Mouse (Mus musculus) embryo, embryonic 10 days (tissue): Measurements from ENCODE around the gene Hist3h2a.
A peak's percentile ranks its signal among the peaks of the same experiment; 100 is the strongest.
"Not testable (repeated sequence)": the region's sequence is repeated elsewhere in the genome, so short reads cannot be mapped to it uniquely, and the experiment has no call there.

ENCODE experiments used
- DNase-seq: peaks from one replicate; pipeline ENCODE4 v3.0.0-alpha.2; 2015; ENCODE audit warnings: low spot score

The Hist3h2a gene

DNA sequence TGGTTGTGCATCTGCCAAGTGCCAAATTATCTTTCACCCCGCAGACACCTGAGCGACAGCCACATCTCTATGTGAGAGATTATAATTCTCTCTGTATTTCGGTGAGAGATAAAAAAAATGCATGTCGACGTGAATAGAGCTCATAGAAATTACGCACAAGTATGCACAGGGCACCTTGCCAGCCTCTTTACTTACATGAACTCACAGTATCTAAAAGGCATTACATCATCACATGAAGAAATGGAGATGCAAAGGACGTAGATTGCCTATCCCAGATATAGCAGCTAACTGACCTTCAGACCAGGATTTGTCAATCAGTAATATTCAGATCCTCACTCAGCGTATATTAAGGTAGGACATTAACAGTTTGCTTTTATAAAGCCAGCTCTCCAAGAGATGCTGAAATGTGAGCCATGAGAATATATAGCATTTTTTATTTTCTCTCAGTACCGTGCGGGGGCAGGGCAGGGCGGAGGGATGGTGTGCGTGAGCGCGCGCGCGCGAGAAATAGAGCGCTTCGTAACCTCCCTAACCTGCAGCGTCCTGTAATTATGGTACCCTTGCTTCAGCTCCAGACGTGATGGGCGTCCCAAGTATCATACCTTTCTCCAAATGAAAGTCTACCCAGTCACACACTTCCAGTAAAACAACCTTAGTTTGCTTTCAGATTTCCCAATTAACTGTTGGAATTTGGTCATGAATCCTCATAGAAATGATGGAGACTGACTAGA lies 6.5 kb upstream of the Hist3h2a start:
- no peak for DNase-seq

DNA sequence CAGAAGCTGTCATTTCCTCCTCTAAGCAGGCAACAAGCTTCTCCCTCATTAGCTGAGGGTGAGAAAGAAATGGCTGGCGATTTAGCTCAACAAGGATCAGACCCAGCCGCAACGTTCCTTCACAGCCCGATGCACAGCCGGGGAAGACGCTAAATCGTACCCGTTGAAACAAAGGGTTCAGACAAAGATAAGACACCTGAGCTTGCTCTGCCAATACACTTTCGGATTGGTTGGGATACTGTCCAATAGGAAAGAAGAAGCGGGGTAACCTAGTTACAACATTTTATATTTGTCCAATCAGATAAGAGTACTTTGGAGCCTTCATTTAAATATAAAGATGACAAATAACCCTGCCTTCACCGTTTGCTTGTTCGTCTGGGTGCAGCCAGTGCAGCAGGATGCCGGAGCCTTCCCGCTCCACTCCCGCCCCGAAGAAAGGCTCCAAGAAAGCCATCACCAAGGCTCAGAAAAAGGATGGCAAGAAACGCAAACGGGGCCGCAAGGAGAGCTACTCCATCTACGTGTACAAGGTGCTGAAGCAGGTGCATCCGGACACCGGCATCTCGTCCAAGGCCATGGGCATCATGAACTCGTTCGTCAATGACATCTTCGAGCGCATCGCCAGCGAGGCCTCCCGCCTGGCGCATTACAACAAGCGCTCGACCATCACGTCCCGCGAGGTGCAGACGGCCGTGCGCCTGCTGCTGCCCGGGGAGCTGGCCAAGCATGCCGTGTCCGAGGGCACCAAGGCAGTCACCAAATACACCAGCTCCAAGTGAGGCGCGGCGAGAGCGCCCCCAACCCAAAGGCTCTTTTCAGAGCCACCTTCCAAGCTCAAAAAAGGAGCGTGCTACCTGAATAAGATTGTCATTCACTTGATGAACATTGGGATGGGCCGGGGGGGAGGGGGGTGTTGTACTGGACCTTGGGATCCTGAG lies 5.7 kb upstream of the Hist3h2a start, which contains the start of gene Hist3h2ba:
Gene Hist3h2ba (plus strand): TSS at position 379 of the 938 bp plus-strand sequence.
- DNase-seq: peak; percentile 85

DNA sequence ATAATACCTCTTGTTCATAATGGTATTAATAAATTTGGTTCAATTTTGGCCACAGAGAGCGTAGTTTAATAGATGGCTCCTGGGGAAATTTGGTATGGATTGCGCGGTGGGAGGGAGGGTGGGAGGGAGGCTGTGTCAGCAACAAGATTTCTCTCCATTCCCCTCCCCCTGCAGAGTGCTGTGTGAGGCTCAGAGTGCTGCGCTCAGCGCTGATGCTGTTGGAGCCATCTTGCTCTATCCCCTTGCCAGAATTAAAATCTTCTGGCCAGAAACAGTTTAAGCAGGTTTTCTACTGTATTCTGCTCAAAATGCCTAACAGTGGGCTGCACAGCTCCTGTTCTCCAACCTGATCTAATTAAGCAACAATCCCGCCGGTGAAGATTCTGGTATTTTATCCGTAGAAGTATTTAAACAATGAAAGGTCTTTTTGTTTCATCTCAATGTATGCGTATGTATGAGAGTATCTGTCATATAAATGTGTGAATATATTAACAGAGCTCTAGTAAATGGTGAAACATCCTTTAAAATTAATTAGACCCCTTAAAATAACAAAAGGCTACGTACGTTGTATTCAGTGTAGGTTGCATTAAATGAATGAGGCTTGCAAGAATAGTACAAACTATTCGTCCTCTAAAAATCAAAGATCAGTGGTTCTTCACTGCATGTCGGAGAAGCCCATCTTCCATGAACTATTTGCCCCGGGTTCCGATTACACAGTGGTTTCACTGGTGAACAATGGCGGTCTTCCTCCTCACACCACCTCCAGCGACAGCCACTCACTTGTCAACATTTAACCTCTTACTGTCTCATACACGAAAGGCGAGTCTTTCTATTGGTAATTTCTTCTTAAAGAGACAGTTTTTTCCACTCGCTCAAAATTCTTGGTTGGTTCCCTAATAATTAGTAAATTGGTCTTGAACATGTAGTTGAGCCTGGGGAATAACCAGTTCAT lies 4.7 kb upstream of the Hist3h2a start:
- peak; percentile 80 for DNase-seq

DNA sequence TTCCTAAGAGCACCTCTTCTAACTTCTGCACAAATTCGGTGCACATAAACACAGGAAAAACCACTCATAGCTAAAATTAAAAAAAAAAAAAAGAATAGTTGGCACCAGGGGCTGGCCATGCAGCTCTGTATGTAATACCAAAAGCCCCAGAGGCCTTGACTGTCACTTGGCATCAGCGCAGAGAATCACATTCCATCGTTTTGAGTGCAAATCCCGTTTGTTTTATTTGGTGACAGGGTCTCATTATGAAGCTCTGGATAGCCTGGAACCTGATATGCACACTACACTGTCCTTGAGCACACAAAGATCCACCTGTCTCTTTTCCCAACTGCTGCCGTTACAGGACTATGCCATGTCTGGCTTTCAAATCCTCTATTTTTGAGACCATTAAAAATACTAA lies 3.3 kb upstream of the Hist3h2a start:
- no peak for DNase-seq

DNA sequence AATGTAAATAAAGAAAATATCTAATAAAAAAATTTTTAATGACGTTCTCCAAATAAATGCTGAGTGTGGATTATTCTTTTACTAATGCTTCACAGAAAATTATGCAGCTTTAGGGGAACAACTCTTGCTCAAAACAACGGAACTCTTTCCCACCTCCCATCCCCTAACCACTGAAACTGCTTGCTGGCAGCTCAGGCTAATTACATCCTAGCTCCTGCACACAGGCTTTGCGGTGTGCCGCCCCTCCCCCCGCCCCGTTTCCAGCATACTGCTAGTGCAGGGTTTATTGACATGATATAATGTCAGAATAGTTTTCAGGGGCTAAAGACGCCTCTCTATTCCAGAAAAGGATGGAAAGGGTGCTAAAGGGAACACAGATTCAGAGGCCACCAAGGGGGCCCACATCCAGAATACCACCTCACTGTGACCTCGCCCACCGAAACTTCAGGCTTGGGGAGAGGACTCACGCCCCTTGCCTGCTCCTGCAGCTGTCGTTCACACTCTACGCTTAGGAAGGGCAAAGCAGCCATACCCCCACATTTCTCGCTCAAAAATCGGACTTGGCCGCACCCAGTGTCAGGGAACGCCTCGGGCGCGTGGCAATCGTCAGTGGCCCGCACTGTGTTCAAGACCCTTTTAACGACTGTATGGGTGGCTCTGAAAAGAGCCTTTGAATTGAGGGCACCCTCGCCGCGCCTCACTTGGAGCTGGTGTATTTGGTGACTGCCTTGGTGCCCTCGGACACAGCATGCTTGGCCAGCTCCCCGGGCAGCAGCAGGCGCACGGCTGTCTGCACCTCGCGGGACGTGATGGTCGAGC lies 925 bp upstream of the Hist3h2a start:
- DNase-seq: peak; percentile 67

DNA sequence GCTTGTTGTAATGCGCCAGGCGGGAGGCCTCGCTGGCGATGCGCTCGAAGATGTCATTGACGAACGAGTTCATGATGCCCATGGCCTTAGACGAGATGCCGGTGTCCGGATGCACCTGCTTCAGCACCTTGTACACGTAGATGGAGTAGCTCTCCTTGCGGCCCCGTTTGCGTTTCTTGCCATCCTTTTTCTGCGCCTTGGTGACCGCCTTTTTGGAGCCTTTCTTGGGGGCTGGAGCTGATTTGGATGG lies 390 bp upstream of the Hist3h2a start:
- DNase-seq: not testable (repeated sequence)

DNA sequence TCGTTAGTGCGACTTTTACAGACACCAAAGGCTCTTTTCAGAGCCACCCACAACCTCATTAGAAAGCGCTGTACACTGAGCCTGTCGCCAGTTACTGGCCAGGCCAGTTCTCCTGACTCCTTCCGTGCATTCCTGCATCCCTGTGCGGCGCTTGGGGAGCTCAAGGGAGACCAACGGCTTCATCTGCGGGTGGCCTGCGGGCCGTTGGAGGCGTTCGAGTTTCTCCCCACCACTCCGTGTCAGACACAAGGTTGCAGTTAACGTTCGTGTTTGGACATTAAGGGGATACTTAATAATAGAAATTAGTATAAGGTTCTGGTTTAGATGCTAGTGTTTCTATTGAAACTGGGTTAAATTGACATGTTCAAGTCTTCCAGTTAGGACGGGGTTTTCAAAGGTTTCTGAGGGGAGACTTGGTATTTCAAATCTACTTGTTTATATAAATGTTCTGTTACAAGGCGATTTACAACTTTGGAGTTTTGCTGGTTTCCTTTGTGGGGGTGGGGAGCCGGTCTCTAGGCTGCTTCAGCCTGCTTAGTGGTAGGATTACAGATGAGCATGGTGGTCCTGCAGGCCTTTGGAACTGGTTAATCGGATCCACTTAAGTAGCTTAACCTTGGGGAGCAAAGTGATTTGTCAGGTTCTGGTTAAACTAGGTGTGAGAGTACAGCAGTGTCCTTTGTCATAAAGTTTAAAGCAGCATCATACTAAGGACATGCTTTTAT lies 820 bp downstream of the Hist3h2a start:
- no peak for DNase-seq

DNA sequence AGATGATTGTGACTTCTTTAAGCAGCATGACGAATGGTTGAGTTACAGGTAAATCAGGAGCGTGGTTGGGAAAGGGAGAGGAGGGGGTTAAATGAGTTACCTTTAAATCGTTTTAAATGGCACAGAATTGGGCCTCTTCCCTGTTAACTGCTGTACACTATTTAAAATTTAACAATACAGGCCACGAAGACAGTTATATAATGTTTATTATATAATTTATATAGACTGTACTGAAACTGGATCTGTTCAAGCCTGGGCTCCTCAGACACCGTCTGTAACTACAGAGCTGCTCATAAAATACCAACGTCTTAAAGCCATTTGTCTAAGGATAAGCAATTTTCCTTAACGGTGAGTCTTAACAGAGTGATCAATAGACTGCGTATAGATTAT lies 1.4 kb downstream of the Hist3h2a start:
- no peak for DNase-seq

DNA sequence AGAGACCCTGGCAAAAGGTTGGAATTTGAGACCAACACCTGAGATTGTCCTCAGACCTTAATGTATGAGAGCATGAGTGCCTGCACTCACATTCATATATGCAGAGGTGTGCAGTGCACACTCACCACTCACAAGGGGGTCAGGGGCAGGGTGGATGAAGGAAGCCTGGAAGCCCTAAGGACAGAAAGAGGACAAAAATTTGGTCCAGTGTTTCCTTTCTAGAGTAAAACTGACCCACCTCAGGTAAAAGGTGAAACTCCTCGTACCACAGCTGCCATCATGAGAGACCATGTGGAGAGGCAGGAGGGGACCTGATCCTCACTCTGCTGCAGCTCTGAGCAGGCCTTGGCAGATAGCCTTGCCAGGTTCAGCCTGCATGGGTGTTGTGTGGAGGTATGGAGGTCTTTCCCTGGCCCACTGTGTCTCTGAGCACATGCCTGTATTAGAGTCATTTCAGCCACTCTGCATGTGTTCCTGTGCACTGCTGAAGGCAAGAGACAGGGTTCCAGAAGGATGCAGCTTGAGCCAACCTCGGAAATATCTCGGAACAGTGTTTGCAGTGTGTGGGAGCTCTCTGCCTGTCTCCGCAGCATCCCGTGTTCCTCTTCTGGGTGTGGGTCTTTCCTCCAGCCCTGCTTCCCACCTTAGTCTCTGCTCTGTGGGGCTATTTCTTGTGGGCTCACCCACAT lies 2.9 kb downstream of the Hist3h2a start:
- no peak for DNase-seq

DNA sequence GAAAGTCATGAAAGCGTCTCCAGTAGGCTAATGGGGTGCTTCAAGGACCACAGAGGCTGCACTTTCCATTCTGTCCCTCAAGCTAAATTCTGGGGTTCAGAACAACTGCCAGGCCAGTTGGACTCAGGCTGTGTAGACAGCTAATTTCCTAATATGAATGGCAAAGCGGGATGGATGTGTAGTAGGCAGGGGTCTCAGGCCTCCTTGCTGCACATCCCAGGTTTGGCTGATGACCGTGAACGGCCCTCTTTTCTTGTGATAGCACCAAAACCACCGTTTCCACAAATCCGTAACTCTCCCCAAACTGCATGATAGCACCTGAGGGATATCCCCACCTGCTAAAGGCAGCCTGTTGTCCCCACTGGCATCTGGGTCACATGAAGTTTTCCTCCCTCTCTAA lies 4.1 kb downstream of the Hist3h2a start:
- no peak for DNase-seq

DNA sequence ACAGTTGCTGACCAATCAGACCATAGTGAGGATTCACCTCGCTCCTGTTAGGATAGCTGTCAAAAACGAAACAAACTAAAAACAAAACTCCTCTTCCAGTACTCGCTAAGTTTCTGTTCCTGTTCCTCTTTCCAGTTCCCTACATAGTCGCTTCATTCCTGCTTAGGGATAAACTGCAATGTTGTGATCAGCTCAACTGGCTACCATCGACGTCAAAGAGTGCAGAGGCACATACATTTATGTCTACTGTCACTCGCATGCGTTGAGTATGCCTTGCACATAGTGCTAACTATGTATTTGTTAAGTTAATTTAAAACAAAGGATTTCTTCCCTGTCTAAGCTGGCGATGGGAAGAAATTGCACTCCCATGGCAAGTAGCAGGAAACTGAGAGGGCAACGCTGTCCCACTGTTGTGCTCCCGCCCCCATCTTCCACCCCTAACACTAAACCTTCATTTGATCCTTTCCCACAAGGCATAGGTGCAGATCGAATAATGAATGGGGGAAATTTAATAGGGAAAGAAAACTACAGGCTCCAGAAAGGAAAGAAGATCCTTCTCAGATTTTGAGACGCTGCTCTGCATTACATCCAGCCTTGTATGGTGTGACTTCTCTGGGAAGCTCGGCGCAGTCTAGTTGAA lies 4.8 kb downstream of the Hist3h2a start:
- DNase-seq: no peak

DNA sequence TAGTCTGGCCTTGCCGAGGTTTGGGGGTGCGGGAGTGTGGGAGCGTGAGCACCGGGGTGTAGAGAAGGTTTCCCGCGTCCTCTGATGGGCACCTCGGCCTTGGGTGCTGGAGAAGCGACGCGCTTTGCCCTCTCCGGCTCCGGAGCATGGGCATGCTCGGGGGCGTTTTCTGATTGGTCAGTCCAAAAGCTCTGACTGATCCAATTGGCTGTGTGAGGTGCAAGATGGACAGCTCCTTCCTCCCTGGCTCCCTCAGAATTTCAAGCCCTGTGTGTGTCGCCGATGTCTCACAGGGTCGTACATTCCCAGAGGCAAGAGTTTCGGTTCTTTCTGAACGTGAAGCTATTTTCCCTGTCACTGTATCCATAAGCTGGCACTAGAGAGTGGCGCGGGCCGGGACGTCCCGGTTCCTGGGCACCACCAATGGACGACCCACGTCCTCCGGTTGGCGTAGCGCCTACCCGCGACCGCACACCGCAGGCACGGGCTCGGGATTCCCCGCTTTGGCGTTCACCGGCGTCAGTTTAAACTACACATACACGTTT lies 5.5 kb downstream of the Hist3h2a start:
- DNase-seq: peak; percentile 83

DNA sequence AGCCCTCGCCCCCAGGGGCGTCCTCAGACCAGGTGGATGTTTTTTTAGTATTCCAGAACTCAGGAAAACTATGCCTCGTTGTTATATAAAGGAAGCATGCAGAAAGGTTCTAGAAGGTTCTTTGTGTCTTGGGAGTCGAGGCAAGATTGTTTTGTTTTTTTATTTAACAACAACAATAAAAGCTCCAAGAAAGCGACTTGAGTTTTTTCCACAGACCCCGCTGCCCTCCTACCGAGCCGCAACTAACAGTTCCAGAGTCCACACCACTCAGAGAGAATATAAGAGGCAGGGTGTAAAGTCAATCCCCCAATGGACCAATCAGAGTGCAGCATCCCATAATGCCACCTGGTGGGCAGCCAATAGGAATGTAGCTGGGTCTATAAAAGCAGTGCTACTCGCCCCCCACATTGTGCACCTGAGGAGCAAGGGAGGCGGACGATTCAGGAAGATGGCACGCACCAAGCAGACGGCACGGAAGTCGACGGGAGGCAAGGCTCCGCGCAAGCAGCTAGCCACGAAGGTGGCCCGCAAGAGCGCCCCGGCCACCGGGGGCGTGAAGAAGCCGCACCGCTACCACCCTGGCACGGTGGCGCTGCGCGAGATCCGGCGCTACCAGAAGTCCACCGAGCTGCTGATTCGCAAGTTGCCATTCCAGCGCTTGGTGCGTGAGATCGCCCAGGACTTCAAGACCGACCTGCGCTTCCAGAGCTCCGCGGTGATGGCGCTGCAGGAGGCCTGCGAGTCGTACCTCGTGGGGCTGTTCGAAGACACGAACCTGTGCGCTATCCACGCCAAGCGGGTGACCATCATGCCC lies 7.1 kb downstream of the Hist3h2a start:
- no peak for DNase-seq

DNA sequence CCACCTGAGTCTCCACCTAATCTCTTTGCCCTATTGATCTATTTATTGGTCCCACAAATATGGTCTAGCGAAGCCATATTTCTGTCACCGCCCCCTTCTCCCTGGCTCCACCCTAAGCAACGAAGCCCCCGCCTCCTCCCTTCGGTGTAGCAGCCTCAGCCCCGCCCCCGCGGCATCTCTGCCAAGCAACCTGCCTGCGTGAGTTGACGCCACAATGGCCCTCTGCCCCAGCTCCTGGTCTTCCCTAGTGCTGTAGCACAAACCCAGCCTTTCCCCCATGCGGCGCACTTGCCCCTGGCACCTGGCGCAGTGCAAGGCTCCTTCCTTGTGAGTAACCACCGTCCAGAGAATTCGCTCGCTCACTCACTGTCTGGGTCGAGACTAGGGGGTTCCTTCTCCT lies 9.1 kb downstream of the Hist3h2a start:
- no peak for DNase-seq

DNA sequence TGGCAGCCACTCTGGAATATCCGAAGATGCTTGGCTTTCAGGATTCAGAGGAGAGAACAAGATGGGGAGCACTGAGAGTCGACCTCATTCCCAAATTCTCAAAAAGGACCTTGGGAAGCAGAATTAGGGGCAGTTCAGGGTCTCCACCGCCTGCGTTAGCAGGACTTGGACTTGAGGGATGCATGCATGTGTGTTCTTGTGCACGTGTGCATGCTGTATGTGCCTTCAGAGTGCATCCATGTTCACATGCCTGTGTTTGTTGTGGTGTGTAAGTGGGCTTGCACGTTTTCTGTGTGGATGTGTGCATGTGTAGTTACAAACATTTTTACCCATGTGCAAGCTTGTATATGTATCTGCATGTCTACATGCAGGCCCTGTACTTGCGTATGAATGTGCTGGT lies 9.7 kb downstream of the Hist3h2a start:
- DNase-seq: no peak

DNA sequence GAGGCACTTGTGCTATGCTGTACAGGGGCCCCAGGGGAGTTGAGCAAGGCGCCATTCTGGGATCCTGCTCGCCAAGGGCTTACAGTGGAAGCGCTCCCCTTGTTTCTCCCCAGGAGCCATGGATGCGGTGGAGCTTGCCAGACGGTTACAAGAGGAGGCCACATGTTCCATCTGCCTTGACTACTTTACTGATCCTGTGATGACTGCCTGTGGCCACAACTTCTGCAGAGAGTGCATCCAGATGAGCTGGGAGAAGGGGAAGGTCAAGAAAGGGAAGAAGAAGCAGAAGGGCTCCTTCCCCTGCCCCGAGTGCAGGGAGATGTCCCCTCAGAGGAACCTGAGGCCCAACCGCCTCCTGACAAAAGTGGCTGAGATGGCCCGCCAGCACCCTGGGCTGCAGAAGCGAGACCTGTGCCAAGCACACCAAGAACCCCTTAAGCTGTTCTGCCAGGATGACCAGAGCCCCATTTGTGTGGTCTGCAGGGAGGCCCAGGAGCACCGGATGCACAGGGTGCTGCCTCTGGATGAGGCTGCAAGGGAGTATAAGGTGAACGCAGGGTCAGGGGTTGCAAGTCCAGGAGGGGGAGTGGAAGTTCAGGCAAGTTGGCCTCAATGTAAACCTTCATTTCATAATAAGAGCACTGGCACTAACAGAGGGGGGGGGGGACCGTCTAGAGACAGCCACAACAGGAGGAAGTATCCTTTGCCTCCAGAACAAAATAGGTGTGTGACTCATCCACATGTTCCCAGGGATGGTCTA lies 10.7 kb downstream of the Hist3h2a start:
- DNase-seq: no peak

DNA sequence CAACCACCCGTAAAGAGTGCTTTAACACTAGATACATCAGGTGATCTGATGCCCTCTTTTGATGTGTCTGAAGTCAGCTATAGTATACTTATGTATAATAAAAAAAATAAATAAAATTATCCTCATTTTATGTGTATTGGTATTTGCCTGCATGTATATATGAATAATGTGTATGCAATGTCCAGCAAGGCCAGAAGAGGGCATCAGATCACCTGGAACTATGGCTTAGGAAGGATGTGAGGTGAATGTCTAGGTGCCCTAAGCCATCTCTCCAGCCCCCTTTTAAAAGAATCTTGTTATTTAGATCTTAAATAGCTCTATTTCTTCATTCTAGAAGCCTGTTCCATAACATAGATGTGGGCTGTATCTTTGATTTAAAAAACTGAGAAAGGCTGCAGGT lies 12.9 kb downstream of the Hist3h2a start:
- no peak for DNase-seq

DNA sequence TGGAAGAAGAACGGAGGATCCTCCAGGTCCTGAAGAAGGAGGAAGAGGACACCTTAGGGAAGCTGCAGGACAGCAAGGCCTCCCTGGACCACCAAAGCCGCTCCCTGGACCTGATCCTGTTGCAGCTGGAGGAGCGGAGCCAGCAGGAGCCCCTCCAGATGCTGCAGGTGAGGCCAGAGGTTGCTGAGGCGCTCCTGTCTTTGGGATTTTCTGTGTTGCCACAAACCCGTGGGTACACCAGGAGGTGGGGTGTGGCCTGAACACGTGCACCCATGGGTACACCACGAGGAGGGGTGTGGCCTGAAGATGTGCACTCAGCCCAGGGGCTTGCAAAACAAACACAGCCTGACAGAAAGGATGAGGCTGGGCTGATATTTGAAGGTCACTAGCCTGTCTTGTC lies 14.1 kb downstream of the Hist3h2a start:
- no peak for DNase-seq
